Mouse (Mus musculus): ENCODE measurements at regions not wholly inside any gene's neighbourhood (a gene's known extent, or its start where the extent isn't known, plus 50 kb on each side); places are given as distances from the start of the nearest gene placed in this dataset.

- TF ChIP-seq CTCF (IDR thresholded peaks at IDR 0.05; ENCODE audit: extremely low read depth, insufficient read depth, low read length) (no peak), POLR2A (IDR thresholded peaks at IDR 0.05; ENCODE audit: extremely low read depth, insufficient read depth, low read length) (no peak)
These were observed 92.4 kb upstream of the Pkdcc start for GRCm38 (mm10) chr17:83122525-83123280.

Data from cortical plate, adult 2 months (tissue).